Comparison of ENCODE assay signal across 13 mouse cellular contexts in the genomic region with DNA sequence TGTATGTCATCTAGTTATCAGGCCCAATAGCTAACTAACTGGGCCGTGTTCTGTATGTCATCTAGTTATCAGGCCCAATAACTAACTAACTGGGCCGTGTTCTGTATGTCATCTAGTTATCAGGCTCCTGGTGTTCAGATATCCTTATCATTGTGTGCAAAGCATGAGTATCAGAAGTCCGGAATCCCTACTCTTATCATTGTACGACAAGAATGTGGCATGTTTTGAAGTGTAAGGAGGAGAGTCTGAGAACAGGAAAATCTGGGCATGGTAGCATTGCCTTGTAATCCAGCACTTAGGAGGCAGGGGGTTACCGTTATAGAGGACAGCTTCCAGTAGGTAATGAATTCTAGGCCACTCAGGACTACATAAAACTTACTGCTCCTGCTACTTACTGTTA.
"Had no signal": no experiment of that assay in that cellular context is flagged by ENCODE, and none has a peak within 500 bp of the region (broad histone marks: within the 10 kb centered on the region; RNA-seq: fewer than 3 reads in every experiment).

No protein-coding gene starts in this region.

- H3K9ac ChIP-seq: intestine, embryonic 15.5 days; limb, embryonic 13.5 days had no signal

- DNase-seq: kidney, adult 18-20 months; kidney, adult 9 months; kidney, postnatal 14 days; kidney, postnatal 4 days; lung, adult 2 months; lung, postnatal 14 days; lung, postnatal 4 days; midbrain, embryonic 14.5 days; thymus, adult 18-20 months; thymus, postnatal 36 days had no signal

- H3K9me3 ChIP-seq: intestine, embryonic 15.5 days; limb, embryonic 10.5 days; limb, embryonic 13.5 days had no signal

- ATAC-seq: intestine, embryonic 15.5 days had no signal

- H3K4me2 ChIP-seq: intestine, embryonic 15.5 days; limb, embryonic 13.5 days had no signal

- H3K27ac ChIP-seq: intestine, embryonic 15.5 days; limb, embryonic 10.5 days; limb, embryonic 13.5 days had no signal

- H3K4me3 ChIP-seq: intestine, embryonic 15.5 days; limb, embryonic 10.5 days; limb, embryonic 13.5 days had no signal

- H3K27me3 ChIP-seq: intestine, embryonic 15.5 days; limb, embryonic 13.5 days had no signal

- H3K4me1 ChIP-seq: intestine, embryonic 15.5 days had no signal

- H3K36me3 ChIP-seq: intestine, embryonic 15.5 days; limb, embryonic 10.5 days; limb, embryonic 13.5 days had no signal
